Mouse (Mus musculus) CH12.LX (cell line): Measurements from ENCODE around the gene Prkcb. TPM values are rescaled to one million over a fixed set of nuclear protein-coding genes. Genes with fewer than 3 reads are reported as not detected.

Source experiments
- DNase-seq: peaks from one replicate; pipeline ENCODE4 v3.0.0-alpha.2; 2013; ENCODE audit errors: extremely low read depth
- H3K27ac ChIP-seq: 2 replicates; pipeline ENCODE4 v1.5.1; 2012; ENCODE audit warnings: low read depth, mild to moderate bottlenecking, control low read depth, moderate library complexity; ENCODE audit not compliant: insufficient read depth
- H3K27me3 ChIP-seq: replicated peaks from 2 replicates; pipeline ENCODE3; 2012; ENCODE audit warnings: inconsistent platforms
- H3K36me3 ChIP-seq, 2 experiments: replicated peaks in 1 of 2; 2 replicates each; pipeline versions ENCODE3 to v1.6.1; 2012; ENCODE audit warnings: inconsistent platforms in 1 of 2, low read length in 1 of 2, mild to moderate bottlenecking in 1 of 2, mixed read lengths in 1 of 2, moderate library complexity in 1 of 2; ENCODE audit not compliant: control insufficient read depth in 1 of 2, insufficient read depth in 1 of 2
- H3K4me1 ChIP-seq, 2 experiments: 2 replicates each; pipeline ENCODE4 v1.6.1; 2012; ENCODE audit warnings: inconsistent platforms in 1 of 2, moderate library complexity in 1 of 2; ENCODE audit not compliant: insufficient read depth in 2 of 2, control insufficient read depth in 1 of 2
- H3K4me2 ChIP-seq: 2 replicates; pipeline ENCODE4 v1.6.1; 2012; ENCODE audit warnings: low read depth, mild to moderate bottlenecking, control low read depth; ENCODE audit not compliant: poor library complexity, insufficient read depth, severe bottlenecking
- H3K4me3 ChIP-seq, 3 experiments: fragments of 150-350 bp in 1 of 3; sonication (generic) in 1 of 3; replicated peaks in 1 of 3; 2 replicates each; pipeline versions ENCODE3 to v1.5.1; 2011 to 2012; ENCODE audit warnings: low read depth in 2 of 3, low read length in 2 of 3, mild to moderate bottlenecking in 2 of 3, moderate library complexity in 2 of 3, control low read depth in 1 of 3, improper control_type of control experiment in 1 of 3, inconsistent platforms in 1 of 3, mixed read lengths in 1 of 3; ENCODE audit not compliant: poor library complexity in 1 of 3
- H3K79me2 ChIP-seq: replicated peaks from 2 replicates; pipeline ENCODE4 v1.6.1; 2012; ENCODE audit warnings: mild to moderate bottlenecking, moderate library complexity; ENCODE audit not compliant: control insufficient read depth, poor library complexity, insufficient read depth, severe bottlenecking; ENCODE audit errors: extremely low read depth
- H3K9ac ChIP-seq: 2 replicates; pipeline ENCODE4 v1.6.1; 2012; ENCODE audit warnings: low read depth, mild to moderate bottlenecking, control low read depth, moderate library complexity; ENCODE audit not compliant: insufficient read depth
- H3K9me3 ChIP-seq: replicated peaks from 2 replicates; pipeline ENCODE3; 2012; ENCODE audit warnings: low read length, inconsistent platforms, mixed read lengths
- CHD1 ChIP-seq: IDR thresholded peaks from 2 replicates; pipeline ENCODE4 v1.6.1; 2012; ENCODE audit warnings: low read depth, low read length, improper control_type of control experiment, inconsistent platforms
- CHD2 ChIP-seq: IDR thresholded peaks from 2 replicates; pipeline ENCODE4 v1.6.1; 2011; ENCODE audit warnings: low read length, improper control_type of control experiment
- CTCF ChIP-seq, 2 experiments: IDR thresholded peaks in 1 of 2; conservative IDR thresholded peaks in 1 of 2; 2 replicates each; pipeline ENCODE4 v1.5.1; 2011 to 2012; ENCODE audit warnings: low read depth in 2 of 2, low read length in 2 of 2, improper control_type of control experiment in 1 of 2, inconsistent platforms in 1 of 2, mild to moderate bottlenecking in 1 of 2, moderate library complexity in 1 of 2
- E2F4 ChIP-seq: IDR thresholded peaks from 2 replicates; pipeline ENCODE4 v1.6.1; 2011; ENCODE audit warnings: low read depth, low read length, improper control_type of control experiment; ENCODE audit not compliant: insufficient replicate concordance
- EP300 ChIP-seq: IDR thresholded peaks from 2 replicates; pipeline ENCODE4 v1.6.1; 2011; ENCODE audit warnings: low read length, improper control_type of control experiment
- ETS1 ChIP-seq: conservative IDR thresholded peaks from 2 replicates; pipeline ENCODE4 v1.6.1; 2012; ENCODE audit warnings: low read depth, mild to moderate bottlenecking, inconsistent platforms, low read length, improper control_type of control experiment, moderate library complexity
- HCFC1 ChIP-seq: IDR thresholded peaks from 2 replicates; pipeline ENCODE4 v1.6.1; 2012; ENCODE audit warnings: low read depth, mild to moderate bottlenecking, inconsistent platforms, low read length, improper control_type of control experiment
- JUND ChIP-seq: conservative IDR thresholded peaks from 2 replicates; pipeline ENCODE4 v1.6.1; 2011; ENCODE audit warnings: low read depth, low read length, improper control_type of control experiment
- KAT2A ChIP-seq: IDR thresholded peaks from 2 replicates; pipeline ENCODE4 v1.6.1; 2012; ENCODE audit warnings: low read length, improper control_type of control experiment, inconsistent platforms; ENCODE audit not compliant: insufficient replicate concordance
- MEF2A ChIP-seq: IDR thresholded peaks from 2 replicates; pipeline ENCODE4 v1.6.1; 2014; ENCODE audit warnings: low read depth, mild to moderate bottlenecking, inconsistent platforms, low read length, improper control_type of control experiment, borderline replicate concordance
- RAD21 ChIP-seq: IDR thresholded peaks from 2 replicates; pipeline ENCODE4 v1.6.1; 2011; ENCODE audit warnings: low read depth, mild to moderate bottlenecking, low read length, improper control_type of control experiment, moderate library complexity
- SMC3 ChIP-seq: IDR thresholded peaks from 2 replicates; pipeline ENCODE4 v1.6.1; 2011; ENCODE audit warnings: low read depth, low read length, improper control_type of control experiment
- USF2 ChIP-seq: conservative IDR thresholded peaks from 2 replicates; pipeline ENCODE4 v1.6.1; 2011; ENCODE audit warnings: low read depth, low read length, improper control_type of control experiment
- ZC3H11A ChIP-seq: IDR thresholded peaks from 2 replicates; pipeline ENCODE4 v1.6.1; 2012; ENCODE audit warnings: low read depth, mild to moderate bottlenecking, inconsistent platforms, low read length, improper control_type of control experiment
- dilution Hi-C: fragments of 300-500 bp; cut with MboI; formaldehyde crosslinking; loops from 2 replicates; pipeline ENCODE4 v1.14.3; 2020; ENCODE audit warnings: low sequenced_read_pairs; ENCODE audit not compliant: extremely low pct_unique_long_range_greater_than_20kb, extremely low pct_ligation_motif_present
- in situ Hi-C: fragments of 300-500 bp; cut with MboI; formaldehyde crosslinking; loops from 3 replicates; pipeline ENCODE4 v1.14.3; 2019; ENCODE audit warnings: low sequenced_read_pairs, low pct_ligation_motif_present, low pct_unique_long_range_greater_than_20kb, mixed read lengths
- polyA plus RNA-seq: library from polyadenylated mRNA; unstranded; fragments of >175 nt; gene quantifications from 2 replicates; pipeline ENCODE4 v1.2.1, GENCODE M21; 2012; ENCODE audit warnings: low read depth; ENCODE audit not compliant: insufficient read length
- total RNA-seq, 2 experiments: library from RNA; depleted of rRNA; stranded (reverse); fragments of 300-350 nt in 1 of 2; fragments of >200 nt in 1 of 2; gene quantifications; 2 replicates each; pipeline ENCODE4 v1.2.3; 2012 to 2014

Prkcb gene
- total and polyA plus RNA-seq, 3 experiments = 323 to 463 (median 337) TPM

DNA sequence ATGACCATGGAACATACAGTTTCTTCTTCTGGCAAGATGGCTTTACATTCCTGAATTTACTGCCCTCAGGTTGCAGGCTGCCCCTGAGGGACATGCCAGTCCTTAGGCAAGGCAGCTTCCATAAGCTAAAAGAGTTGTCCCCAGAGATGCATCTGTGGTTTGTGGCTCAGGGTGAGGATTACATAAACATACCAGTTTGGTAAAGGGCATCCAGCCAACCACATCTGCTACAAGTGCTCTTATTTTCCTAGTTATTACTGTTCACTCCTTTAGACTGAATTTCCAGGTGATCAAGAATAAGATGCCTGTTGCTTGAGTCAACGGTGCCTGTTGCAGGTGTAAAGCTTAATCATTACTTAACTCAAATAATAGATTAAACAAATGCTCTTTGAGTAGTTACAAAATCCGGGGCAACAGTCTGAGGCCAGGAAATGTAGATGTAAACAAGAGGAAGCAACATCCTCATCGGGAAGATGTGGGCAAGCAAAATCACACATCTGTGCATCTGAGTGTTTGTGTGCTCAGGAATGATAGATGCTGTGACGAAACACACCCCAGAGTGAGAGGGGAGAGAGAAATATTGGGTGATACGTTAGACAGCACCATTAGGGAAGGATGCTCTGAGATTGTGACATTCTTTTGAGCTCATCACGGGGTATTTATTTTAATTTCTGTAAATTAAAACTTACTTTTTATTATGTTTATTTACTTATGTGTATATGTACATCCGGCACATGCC is 376.9 kb downstream of the Prkcb start:
- Histone ChIP-seq H3K27ac (no peak overlapping the region), H3K4me2 (no peak overlapping the region), H3K36me3 (no peaks in the 10 kb centered on the region), H3K79me2 (no peaks in the 10 kb centered on the region), H3K27me3 (peaks cover 75% of the 10 kb centered on the region), H3K9ac (no peak overlapping the region), H3K4me1 (no peaks in the 10 kb centered on the region), H3K9me3 (peaks cover under 1% of the 10 kb centered on the region), H3K4me3 (no peak overlapping the region)
- no peak for TF ChIP-seq MEF2A
- TF ChIP-seq HCFC1 = no peak
- no peak for TF ChIP-seq ETS1
- TF ChIP-seq USF2 = no peak
- no peak for TF ChIP-seq CHD2
- no peak for TF ChIP-seq CHD1
- TF ChIP-seq E2F4 = no peak
- TF ChIP-seq EP300 = no peak
- no peak for DNase-seq
- in situ Hi-C loops (loop anchor here (10.0 kb wide), 1 partner anchor 471 kb away; no protein-coding TSS in a partner anchor), dilution Hi-C loops (no loop called here)

DNA sequence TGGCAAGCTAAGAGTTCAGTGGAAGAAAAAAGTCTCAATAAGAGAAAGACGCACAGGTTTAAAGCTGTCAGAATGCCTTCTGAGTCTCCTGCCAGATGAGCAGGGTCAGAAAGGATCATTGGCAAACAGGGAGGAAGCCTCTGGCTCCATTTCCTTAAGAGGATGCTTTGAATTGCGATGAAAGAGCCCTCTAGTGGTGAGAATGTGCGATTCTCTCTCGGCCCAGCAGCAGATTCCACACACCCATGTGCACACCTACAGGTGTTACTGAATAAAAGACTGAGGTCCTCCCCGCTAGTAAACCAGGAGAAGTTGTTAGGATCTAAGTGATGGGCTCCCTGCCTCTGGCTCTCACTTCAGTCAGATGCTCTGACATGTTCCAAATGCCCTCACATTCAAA is 379.4 kb downstream of the Prkcb start:
- H3K9ac ChIP-seq = no peak overlapping the region
- no peak overlapping the region for H3K4me3 ChIP-seq
- no peak overlapping the region for H3K4me2 ChIP-seq
- no peak for TF ChIP-seq KAT2A
- TF ChIP-seq CTCF (conservative IDR thresholded peaks at IDR 0.05 in 1 of 2, IDR thresholded peaks at IDR 0.05 in 1 of 2; ENCODE audit: low read depth in 2 of 2, low read length in 2 of 2) = peak; percentile 61 to 74
- peak; percentile 48 for TF ChIP-seq RAD21
- peak; percentile 69 for TF ChIP-seq SMC3
- TF ChIP-seq ZC3H11A = no peak; the same call in 1 of the 2 replicates
- TF ChIP-seq JUND = no peak
- H3K4me1 ChIP-seq = peaks cover under 1% of the 10 kb centered on the region in 2 experiments; a peak in 1 of 4 replicates
- no peak overlapping the region for H3K27ac ChIP-seq
- DNase-seq = peak; percentile 35
- peaks cover 73% of the 10 kb centered on the region for H3K27me3 ChIP-seq
- H3K36me3 ChIP-seq = no peaks in the 10 kb centered on the region
- H3K9me3 ChIP-seq = peaks cover 3% of the 10 kb centered on the region
- H3K79me2 ChIP-seq = no peaks in the 10 kb centered on the region
- dilution Hi-C loops (no loop called here), in situ Hi-C loops (loop anchor here (10.0 kb wide), 1 partner anchor 473 kb away; no protein-coding TSS in a partner anchor)
